Mouse (Mus musculus) lung, embryonic 16.5 days (tissue): ENCODE measurements around the gene Eef1akmt4. TPM values are rescaled to one million over a fixed set of nuclear protein-coding genes. Genes with fewer than 3 reads are reported as not detected.
A peak's percentile ranks its signal among the peaks of the same experiment; 100 is the strongest.
"Not testable (repeated sequence)": the region's sequence is repeated elsewhere in the genome, so short reads cannot be mapped to it uniquely, and the experiment has no call there.

ENCODE experiments used
- ATAC-seq: fragments of 200-750 bp; cut with Nextera tagmentation; 2 replicates; pipeline ENCODE4 v1.8.0; 2017; ENCODE audit warnings: low read depth, mild to moderate bottlenecking, moderate library complexity
- H3K27ac ChIP-seq: fragments of 300-500 bp; sonication (generic); 2 replicates; pipeline ENCODE4 v1.5.1; 2014; ENCODE audit warnings: mild to moderate bottlenecking, control low read depth, low read length
- H3K27me3 ChIP-seq: fragments of 300-500 bp; sonication (generic); 2 replicates; pipeline ENCODE4 v1.6.1; 2014; ENCODE audit warnings: low read depth, low read length, mixed read lengths; ENCODE audit not compliant: control insufficient read depth, insufficient read depth
- H3K36me3 ChIP-seq: fragments of 300-500 bp; sonication (generic); 2 replicates; pipeline ENCODE4 v1.6.1; 2014; ENCODE audit warnings: low read length; ENCODE audit not compliant: control insufficient read depth, insufficient read depth
- H3K4me1 ChIP-seq: fragments of 300-500 bp; sonication (generic); replicated peaks from 2 replicates; pipeline ENCODE4 v1.6.1; 2014; ENCODE audit warnings: low read length, mixed read lengths; ENCODE audit not compliant: control insufficient read depth, insufficient read depth
- H3K4me2 ChIP-seq: fragments of 300-500 bp; sonication (generic); 2 replicates; pipeline ENCODE4 v1.6.1; 2014; ENCODE audit warnings: low read depth, low read length, control low read depth
- H3K4me3 ChIP-seq: fragments of 300-500 bp; sonication (generic); 2 replicates; pipeline ENCODE4 v1.5.1; 2014; ENCODE audit warnings: mild to moderate bottlenecking, low read length, control low read depth
- H3K9ac ChIP-seq: fragments of 300-500 bp; sonication (generic); 2 replicates; pipeline ENCODE4 v1.6.1; 2014; ENCODE audit warnings: low read length, control low read depth
- H3K9me3 ChIP-seq: fragments of 300-500 bp; sonication (generic); 2 replicates; pipeline ENCODE4 v1.6.1; 2016; ENCODE audit warnings: low read length; ENCODE audit not compliant: control insufficient read depth
- WGBS: fragments of 180-500 bp; shearing (Covaris S2); extraction: QIAGEN DNeasy Blood & Tissue Kit; methylation state at CpG from one replicate; pipeline ENCODE4 v1.1.7; 2014; 5-methylcytosine and 5-hydroxymethylcytosine counted together
- microRNA counts: library from miRNA; unstranded; fragments of <30 nt; microRNA quantifications from one replicate; lab custom pipeline; 2016
- microRNA-seq: library from miRNA; unstranded; fragments of <30 nt; microRNA quantifications from one replicate; pipeline ENCODE4, GENCODE M21; 2016
- polyA plus RNA-seq: library from polyadenylated mRNA; unstranded; fragments of >200 nt; fragmentation: Nextera tagmentation; extraction: Ambion mirVana; gene quantifications from 2 replicates; pipeline ENCODE4 v1.2.1, GENCODE M21; 2015

The Eef1akmt4 gene
- polyA plus RNA-seq, 1 experiment from 2014 or later: 25.6 TPM

GRCm38 (mm10) chr16:20651076-20651946, 39.9 kb downstream of the Eef1akmt4 start, which contains the start of gene Psmd2:
Psmd2 (plus strand) TSS chr16:20651652.
- Histone ChIP-seq H3K9me3 (no peaks in the 10 kb centered on the region), H3K9ac (peak within 1 kb of the TSS; percentile 96), H3K4me2 (peak within 1 kb of the TSS; percentile 96), H3K27ac (peak within 1 kb of the TSS; percentile 58; the same call in 1 of the 2 replicates), H3K4me3 (peak within 1 kb of the TSS; percentile 95), H3K4me1 (peaks cover 13% of the 10 kb centered on the region), H3K36me3 (peaks cover 20% of the 10 kb centered on the region), H3K27me3 (no peaks in the 10 kb centered on the region)
- ATAC-seq: peak; percentile 98
- whole genome bisulfite sequencing: 1% methylated on average over 45 of the region's 46 CpGs

- ATAC-seq: no peak; the same call in 1 of the 2 replicates
- 0 out of 2 replicates have a peak overlapping the region, but pooled peaks have one; percentile 22 for H3K27ac ChIP-seq
- H3K4me2 ChIP-seq: peak overlapping the region; percentile 96
- WGBS: 7% methylated on average over 12 of the region's 12 CpGs
- H3K36me3 ChIP-seq: peaks cover 26% of the 10 kb centered on the region
- peak overlapping the region; percentile 95 for H3K4me3 ChIP-seq
- peak overlapping the region; percentile 96 for H3K9ac ChIP-seq
- H3K4me1 ChIP-seq: peaks cover 13% of the 10 kb centered on the region
- no peaks in the 10 kb centered on the region for H3K27me3 ChIP-seq
- no peaks in the 10 kb centered on the region for H3K9me3 ChIP-seq
These were observed 40.5 kb downstream of the Eef1akmt4 start for GRCm38 (mm10) chr16:20651947-20652310.

- 37% methylated on average over 2 of the region's 2 CpGs for WGBS
- H3K36me3 ChIP-seq: peaks cover 38% of the 10 kb centered on the region
- H3K9ac ChIP-seq: no peak overlapping the region
- H3K4me2 ChIP-seq: no peak overlapping the region
- no peak for ATAC-seq
- no peak overlapping the region for H3K27ac ChIP-seq
- H3K27me3 ChIP-seq: no peaks in the 10 kb centered on the region
- H3K9me3 ChIP-seq: no peaks in the 10 kb centered on the region
- peaks cover 13% of the 10 kb centered on the region for H3K4me1 ChIP-seq
- H3K4me3 ChIP-seq: no peak overlapping the region
These were observed 41.9 kb downstream of the Eef1akmt4 start for GRCm38 (mm10) chr16:20653315-20653714.

GRCm38 (mm10) chr16:20657661-20658060, 46.3 kb downstream of the Eef1akmt4 start:
- Histone ChIP-seq H3K4me1 (peaks cover 4% of the 10 kb centered on the region; the same call in 1 of the 2 replicates), H3K27me3 (no peaks in the 10 kb centered on the region), H3K4me2 (no peak overlapping the region), H3K27ac (no peak overlapping the region), H3K36me3 (peaks cover 70% of the 10 kb centered on the region), H3K9me3 (no peaks in the 10 kb centered on the region), H3K4me3 (no peak overlapping the region), H3K9ac (no peak overlapping the region)
- WGBS: 78% methylated on average over 4 of the region's 4 CpGs
- ATAC-seq: no peak

GRCm38 (mm10) chr16:20668013-20668412, 56.6 kb downstream of the Eef1akmt4 start, which contains the start of gene Eif4g1:
Eif4g1 (plus strand) TSS chr16:20668313.
- WGBS: 93% methylated on average over 4 of the region's 6 CpGs
- ATAC-seq, H3K36me3 ChIP-seq, H3K27ac ChIP-seq, H3K27me3 ChIP-seq, H3K9ac ChIP-seq, H3K4me3 ChIP-seq, H3K4me1 ChIP-seq, H3K9me3 ChIP-seq, H3K4me2 ChIP-seq: not testable (repeated sequence)

MicroRNAs encoded within 50 kb of the gene (microRNA counts, 519-probe panel; counts per million panel counts)
- microRNA mmu-miR-1224 (lab: Ali Mortazavi, UCI): 2,592 counts per million, percentile 46 among the panel's probes with 10 or more counts

Small RNA genes lying within 50 kb of the gene (microRNA-seq; reads per million reads assigned to microRNA genes)
- 0.79 reads per million for gene Mir1224

Other genes starting within 250 kb of the Eef1akmt4 start
- gene Abcc5, start 185.2 kb upstream of the Eef1akmt4 start, polyA plus RNA-seq: 65.1 and 80.4 TPM in 2 replicates
- 93.5 and 94.5 TPM in 2 replicates for gene Eif2b5, start 112.8 kb upstream of the Eef1akmt4 start, polyA plus RNA-seq
- gene Dvl3, start 94.6 kb upstream of the Eef1akmt4 start, polyA plus RNA-seq: 17.4 and 19.9 TPM in 2 replicates
- 624 and 630 TPM in 2 replicates for gene Ap2m1, start 76.1 kb upstream of the Eef1akmt4 start, polyA plus RNA-seq
- 57.9 and 67.9 TPM in 2 replicates for gene Abcf3, start 63.0 kb upstream of the Eef1akmt4 start, polyA plus RNA-seq
- gene Vwa5b2, start 22.1 kb upstream of the Eef1akmt4 start, polyA plus RNA-seq: 0.49 and 0.93 TPM in 2 replicates
- gene Gm49333, start within 50 bp of the Eef1akmt4 start, polyA plus RNA-seq: not detected in 2 replicates
- 29.1 and 31.5 TPM in 2 replicates for gene Alg3, start 142 bp downstream of the Eef1akmt4 start, polyA plus RNA-seq
- 0.59 and 0.88 TPM in 2 replicates for gene Camk2n2, start 9.7 kb downstream of the Eef1akmt4 start, polyA plus RNA-seq
- 1.4 and 2.2 TPM in 2 replicates for gene Ece2, start 18.2 kb downstream of the Eef1akmt4 start, polyA plus RNA-seq
- gene Psmd2, start 40.1 kb downstream of the Eef1akmt4 start, polyA plus RNA-seq: 285 and 301 TPM in 2 replicates
- 139 and 140 TPM in 2 replicates for gene Eif4g1, start 56.7 kb downstream of the Eef1akmt4 start, polyA plus RNA-seq
- gene Fam131a, start 81.6 kb downstream of the Eef1akmt4 start, polyA plus RNA-seq: 7.8 and 9.1 TPM in 2 replicates
- 74.3 and 87.5 TPM in 2 replicates for gene Polr2h, start 106.1 kb downstream of the Eef1akmt4 start, polyA plus RNA-seq
- 5.8 and 8.2 TPM in 2 replicates for gene Clcn2, start 106.2 kb downstream of the Eef1akmt4 start, polyA plus RNA-seq
- gene Chrd, start 121.5 kb downstream of the Eef1akmt4 start, polyA plus RNA-seq: 3.3 and 3.8 TPM in 2 replicates
- gene Thpo, start 122.9 kb downstream of the Eef1akmt4 start, polyA plus RNA-seq: 0.79 and 0.99 TPM in 2 replicates